Mouse (Mus musculus): ENCODE data around the gene Clec4d. TPM values are rescaled to one million over a fixed set of nuclear protein-coding genes. Genes with fewer than 3 reads are reported as not detected.
"Not testable (repeated sequence)": the region's sequence is repeated elsewhere in the genome, so short reads cannot be mapped to it uniquely, and the experiment has no call there.

Clec4d gene
- polyA plus RNA-seq, 1 experiment from 2014 or later = not detected

DNA sequence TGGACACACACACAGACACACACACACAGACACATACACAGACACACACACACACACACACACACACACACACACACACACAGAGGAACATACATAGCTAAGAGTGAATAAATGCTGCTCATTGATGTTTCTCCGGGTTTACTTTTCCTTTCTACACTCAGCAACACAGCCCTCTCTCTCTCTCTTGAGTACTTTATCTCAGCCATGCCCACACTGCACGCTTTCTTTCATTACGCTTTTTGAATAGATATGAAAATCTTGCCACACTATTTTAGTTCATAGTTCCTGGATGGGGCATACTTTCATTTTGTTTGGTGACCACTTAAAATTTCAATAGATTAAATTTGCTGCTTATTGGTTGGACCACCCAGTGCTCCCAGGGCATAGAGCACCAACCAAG lies 2.3 kb downstream of the Clec4d start:
- H3K9me3 ChIP-seq (replicated peaks) = 0 out of 2 replicates have a peak, but pooled peaks cover 3% of the 10 kb centered on the region
- H3K36me3 ChIP-seq = no peaks in the 10 kb centered on the region
- H3K4me1 ChIP-seq (replicated peaks) = no peaks in the 10 kb centered on the region
- no peak overlapping the region for H3K27ac ChIP-seq (ENCODE audit: poor library complexity, severe bottlenecking)
- no peak for ATAC-seq (ENCODE audit: insufficient number of reproducible peaks, low FRiP score)
- WGBS = 83% methylated on average over 3 of the region's 3 CpGs
- no peak overlapping the region for H3K4me3 ChIP-seq
- no peak overlapping the region for H3K4me2 ChIP-seq
- no peaks in the 10 kb centered on the region for H3K27me3 ChIP-seq (replicated peaks)
- no peak overlapping the region for H3K9ac ChIP-seq

GRCm38 (mm10) chr6:123265809-123266208 lies 3.9 kb downstream of the Clec4d start:
- ATAC-seq (ENCODE audit: insufficient number of reproducible peaks, low FRiP score) = no peak
- Histone ChIP-seq H3K4me2 (no peak overlapping the region), H3K27me3 (replicated peaks) (no peaks in the 10 kb centered on the region), H3K9ac (no peak overlapping the region), H3K27ac (ENCODE audit: poor library complexity, severe bottlenecking) (no peak overlapping the region), H3K36me3 (no peaks in the 10 kb centered on the region), H3K4me1 (replicated peaks) (no peaks in the 10 kb centered on the region), H3K4me3 (no peak overlapping the region), H3K9me3 (replicated peaks) (0 out of 2 replicates have a peak, but pooled peaks cover 2% of the 10 kb centered on the region)
- 77% methylated on average over 4 of the region's 4 CpGs for WGBS

DNA sequence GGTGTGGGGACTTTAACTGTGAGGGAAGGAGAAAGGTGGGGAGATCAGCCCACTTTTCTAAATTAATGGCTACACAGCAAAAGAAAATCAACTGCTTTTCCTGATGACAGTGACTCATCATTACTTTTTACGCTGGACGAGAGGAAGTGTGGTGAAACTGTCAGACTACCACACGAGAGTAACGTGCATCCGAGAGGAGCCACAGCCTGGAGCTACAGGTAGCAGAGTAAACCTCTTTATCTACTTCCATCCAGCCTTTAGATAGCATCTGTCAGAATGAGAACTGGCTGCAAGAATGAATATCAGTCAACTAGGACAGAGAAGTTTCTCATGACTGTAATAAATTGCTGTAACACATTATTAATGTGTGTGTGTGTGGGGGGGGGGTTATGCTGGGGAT lies 5.0 kb downstream of the Clec4d start:
- Histone ChIP-seq H3K9ac (no peak overlapping the region), H3K9me3 (replicated peaks) (0 out of 2 replicates have a peak, but pooled peaks cover 2% of the 10 kb centered on the region), H3K4me3 (no peak overlapping the region), H3K36me3 (no peaks in the 10 kb centered on the region), H3K4me2 (no peak overlapping the region), H3K27ac (ENCODE audit: poor library complexity, severe bottlenecking) (no peak overlapping the region), H3K4me1 (replicated peaks) (no peaks in the 10 kb centered on the region), H3K27me3 (replicated peaks) (no peaks in the 10 kb centered on the region)
- 69% methylated on average over 5 of the region's 5 CpGs for WGBS
- no peak for ATAC-seq (ENCODE audit: insufficient number of reproducible peaks, low FRiP score)

DNA sequence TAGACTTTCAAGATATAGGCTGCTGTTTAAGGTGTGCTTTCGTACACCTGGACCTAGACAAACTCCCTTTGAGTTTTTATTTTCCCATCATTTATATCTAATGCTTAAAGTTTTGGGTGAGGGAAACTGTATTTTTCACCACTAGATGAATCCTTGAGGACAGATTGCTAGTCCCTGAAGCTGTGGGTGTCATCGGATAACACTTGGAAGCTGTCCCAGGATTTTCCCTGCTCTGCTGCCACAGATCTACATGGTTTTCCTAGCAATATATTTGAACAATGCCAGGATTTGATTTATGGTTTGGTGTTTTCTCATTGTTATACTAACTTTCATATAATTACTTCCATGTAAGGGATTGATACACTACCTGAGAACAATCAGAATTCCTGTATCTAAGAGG lies 17.5 kb downstream of the Clec4d start:
- WGBS = 82% methylated on average over 2 of the region's 2 CpGs
- Histone ChIP-seq H3K27me3 (replicated peaks) (no peaks in the 10 kb centered on the region), H3K9me3 (replicated peaks) (0 out of 2 replicates have a peak, but pooled peaks cover 5% of the 10 kb centered on the region), H3K9ac (no peak overlapping the region), H3K36me3 (no peaks in the 10 kb centered on the region), H3K27ac (ENCODE audit: poor library complexity, severe bottlenecking) (no peak overlapping the region), H3K4me2 (no peak overlapping the region), H3K4me1 (replicated peaks) (no peaks in the 10 kb centered on the region), H3K4me3 (no peak overlapping the region)
- no peak for ATAC-seq (ENCODE audit: insufficient number of reproducible peaks, low FRiP score)

DNA sequence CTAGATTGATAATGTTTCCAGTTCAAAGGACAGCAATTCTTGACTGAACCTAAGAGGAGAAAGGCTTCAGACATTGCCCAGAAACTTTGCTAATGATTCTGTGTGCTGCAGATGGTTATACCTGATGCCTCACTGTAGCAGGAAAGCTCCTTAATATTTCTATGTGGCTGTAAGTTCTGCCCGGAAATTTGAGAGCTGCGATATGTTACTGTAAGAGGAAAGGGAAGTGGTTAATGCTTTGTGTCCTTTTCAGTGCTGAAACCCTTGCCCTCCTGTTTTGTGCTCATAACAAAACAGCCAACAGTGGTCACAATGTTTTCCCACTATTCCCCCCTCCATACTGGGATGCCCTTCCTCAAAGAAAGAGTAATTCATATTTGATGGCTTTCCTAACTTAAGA lies 24.4 kb downstream of the Clec4d start:
- H3K27me3 ChIP-seq (replicated peaks) = no peaks in the 10 kb centered on the region
- H3K36me3 ChIP-seq = no peaks in the 10 kb centered on the region
- H3K9ac ChIP-seq = no peak overlapping the region
- WGBS = 82% methylated on average over 2 of the region's 2 CpGs
- no peaks in the 10 kb centered on the region; the same call in 1 of the 2 replicates for H3K9me3 ChIP-seq (replicated peaks)
- no peaks in the 10 kb centered on the region for H3K4me1 ChIP-seq (replicated peaks)
- H3K27ac ChIP-seq (ENCODE audit: poor library complexity, severe bottlenecking) = no peak overlapping the region
- no peak overlapping the region for H3K4me2 ChIP-seq
- no peak overlapping the region for H3K4me3 ChIP-seq
- ATAC-seq (ENCODE audit: insufficient number of reproducible peaks, low FRiP score) = no peak

GRCm38 (mm10) chr6:123288931-123289330 lies 27.0 kb downstream of the Clec4d start:
- H3K9me3 ChIP-seq (replicated peaks) = no peaks in the 10 kb centered on the region; the same call in 1 of the 2 replicates
- H3K9ac ChIP-seq = no peak overlapping the region
- no peaks in the 10 kb centered on the region for H3K36me3 ChIP-seq
- no peak overlapping the region for H3K4me3 ChIP-seq
- WGBS = 63% methylated on average over 10 of the region's 10 CpGs
- H3K4me2 ChIP-seq = no peak overlapping the region
- no peaks in the 10 kb centered on the region for H3K27me3 ChIP-seq (replicated peaks)
- ATAC-seq (ENCODE audit: insufficient number of reproducible peaks, low FRiP score) = no peak
- no peak overlapping the region for H3K27ac ChIP-seq (ENCODE audit: poor library complexity, severe bottlenecking)
- H3K4me1 ChIP-seq (replicated peaks) = no peaks in the 10 kb centered on the region

GRCm38 (mm10) chr6:123289753-123290152 lies 27.8 kb downstream of the Clec4d start, which contains the start of gene Clec4e:
Gene Clec4e (minus strand): TSS chr6:123289870.
- no peak for ATAC-seq (ENCODE audit: insufficient number of reproducible peaks, low FRiP score)
- WGBS = 73% methylated on average over 4 of the region's 4 CpGs

DNA sequence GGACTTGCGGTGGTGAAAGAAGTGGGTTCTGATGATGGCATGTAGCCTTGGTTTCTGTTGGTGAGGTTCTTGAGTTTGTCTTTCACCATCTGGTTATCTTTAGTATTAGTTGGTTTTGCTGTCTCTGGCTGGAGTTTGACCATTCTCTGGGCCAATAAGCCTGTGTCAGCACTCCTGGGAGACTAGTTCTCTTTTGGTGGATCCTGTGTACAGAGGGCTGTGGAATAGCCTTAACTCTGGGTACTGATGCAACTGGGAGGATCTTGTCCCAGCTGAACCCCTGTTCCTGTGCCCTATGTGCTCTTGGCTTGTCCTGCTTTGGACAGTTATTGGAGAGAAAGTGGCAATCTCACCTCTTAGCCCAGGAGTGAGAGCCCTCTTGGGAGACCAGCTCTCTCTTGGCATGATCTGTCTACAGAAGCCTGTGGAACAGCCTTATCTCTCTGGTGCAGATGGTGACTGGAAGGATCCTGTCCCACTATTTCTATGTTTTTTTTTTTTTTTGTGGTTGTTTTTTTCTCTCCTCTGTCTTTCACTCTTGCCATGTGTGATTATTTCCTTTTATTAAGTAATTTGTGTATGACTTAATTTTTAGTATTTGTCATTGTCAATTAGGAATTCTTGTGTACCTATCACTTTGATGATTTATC lies 31.0 kb downstream of the Clec4d start:
- 81% methylated on average over 1 of the region's 1 CpGs for WGBS

More at GRCm38 (mm10) chr6:123289753-123290152, 27.8 kb downstream of the Clec4d start, which contains the start of gene Clec4e:
- H3K9me3 ChIP-seq (replicated peaks) = no peaks in the 10 kb centered on the region; the same call in 1 of the 2 replicates
- no peak within 1 kb of the TSS for H3K4me3 ChIP-seq
- H3K36me3 ChIP-seq = no peaks in the 10 kb centered on the region
- H3K4me2 ChIP-seq = no peak within 1 kb of the TSS
- H3K4me1 ChIP-seq (replicated peaks) = no peaks in the 10 kb centered on the region
- H3K9ac ChIP-seq = no peak within 1 kb of the TSS
- no peak within 1 kb of the TSS for H3K27ac ChIP-seq (ENCODE audit: poor library complexity, severe bottlenecking)
- H3K27me3 ChIP-seq (replicated peaks) = no peaks in the 10 kb centered on the region

DNA sequence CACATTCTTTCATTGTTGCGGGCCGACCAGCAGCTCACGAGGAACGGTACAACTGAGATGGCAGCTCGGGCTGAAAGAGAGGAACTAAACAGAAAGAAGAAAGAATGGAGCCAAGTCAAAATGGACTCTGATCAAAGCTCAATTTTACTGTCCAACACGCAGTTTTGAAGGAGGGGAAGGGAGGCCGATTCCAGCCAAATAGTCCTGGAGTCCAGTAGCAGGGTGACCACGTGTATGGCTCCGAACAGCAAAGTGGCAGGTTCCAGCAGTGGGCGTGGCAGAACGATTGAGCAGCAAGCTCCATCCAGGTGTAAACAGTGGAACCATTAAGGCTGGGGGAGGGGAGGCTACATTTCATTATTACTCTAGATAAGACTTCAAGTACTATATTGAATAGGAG lies 31.6 kb downstream of the Clec4d start:
- H3K36me3 ChIP-seq; H3K9me3 ChIP-seq (replicated peaks); H3K9ac ChIP-seq; H3K4me2 ChIP-seq; ATAC-seq (ENCODE audit: insufficient number of reproducible peaks, low FRiP score); H3K4me1 ChIP-seq (replicated peaks); H3K27me3 ChIP-seq (replicated peaks); H3K4me3 ChIP-seq; H3K27ac ChIP-seq (ENCODE audit: poor library complexity, severe bottlenecking): not testable (repeated sequence)
- 78% methylated on average over 11 of the region's 11 CpGs for WGBS

More for the DNA sequence above, 31.0 kb downstream of the Clec4d start:
- Histone ChIP-seq H3K36me3 (no peaks in the 10 kb centered on the region), H3K9ac (no peak overlapping the region), H3K27me3 (replicated peaks) (no peaks in the 10 kb centered on the region), H3K4me2 (no peak overlapping the region), H3K9me3 (replicated peaks) (no peaks in the 10 kb centered on the region; the same call in 1 of the 2 replicates), H3K4me3 (no peak overlapping the region), H3K27ac (ENCODE audit: poor library complexity, severe bottlenecking) (no peak overlapping the region), H3K4me1 (replicated peaks) (no peaks in the 10 kb centered on the region)
- peak; percentile 92 for ATAC-seq (ENCODE audit: insufficient number of reproducible peaks, low FRiP score)

DNA sequence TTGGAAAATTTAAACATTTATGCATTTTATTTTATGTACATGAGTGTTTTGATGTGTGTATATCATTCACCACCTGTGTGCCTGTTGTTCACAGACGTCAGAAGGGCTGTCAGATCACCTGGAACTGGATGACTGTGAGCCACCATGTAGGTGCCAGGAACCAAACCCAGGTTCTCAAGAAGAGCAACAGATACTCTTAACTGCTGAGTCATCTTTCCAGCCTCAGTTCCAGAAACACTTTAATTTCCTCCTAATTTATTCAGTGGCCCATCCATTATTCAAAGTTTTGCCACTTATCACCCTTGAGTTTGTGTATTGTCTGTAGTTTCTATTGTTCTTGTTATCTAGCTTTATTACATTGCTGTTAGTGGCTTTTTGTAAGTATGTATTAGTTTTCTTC lies 34.8 kb downstream of the Clec4d start:
- no peaks in the 10 kb centered on the region for H3K36me3 ChIP-seq
- no peak overlapping the region for H3K4me3 ChIP-seq
- no peak overlapping the region for H3K4me2 ChIP-seq
- peaks cover 3% of the 10 kb centered on the region for H3K9me3 ChIP-seq (replicated peaks)
- ATAC-seq (ENCODE audit: insufficient number of reproducible peaks, low FRiP score) = no peak
- H3K27me3 ChIP-seq (replicated peaks) = no peaks in the 10 kb centered on the region
- H3K9ac ChIP-seq = no peak overlapping the region
- H3K4me1 ChIP-seq (replicated peaks) = no peaks in the 10 kb centered on the region
- no peak overlapping the region for H3K27ac ChIP-seq (ENCODE audit: poor library complexity, severe bottlenecking)
- WGBS = 55% methylated on average over 1 of the region's 1 CpGs

DNA sequence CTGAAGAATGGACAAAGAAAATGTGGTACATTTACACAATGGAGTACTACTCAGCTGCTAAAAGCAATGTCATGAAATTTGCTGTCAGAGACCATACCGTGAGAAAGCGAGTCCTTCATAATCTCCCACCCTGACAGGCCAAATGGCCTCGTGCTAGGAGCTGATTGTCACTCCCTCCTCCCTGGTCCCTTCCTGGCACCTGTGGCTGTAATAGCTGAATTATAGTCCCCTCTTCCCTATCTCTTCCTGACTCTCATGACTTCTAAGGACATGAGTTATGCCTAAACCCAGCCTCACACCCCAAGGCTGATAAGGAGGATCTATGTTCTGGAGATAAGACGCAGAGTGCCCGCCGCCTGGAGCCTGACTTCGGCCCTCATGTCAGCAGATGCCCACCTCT lies 44.4 kb downstream of the Clec4d start:
- not testable (repeated sequence) for H3K4me3 ChIP-seq; H3K36me3 ChIP-seq; H3K9ac ChIP-seq; ATAC-seq (ENCODE audit: insufficient number of reproducible peaks, low FRiP score); H3K27ac ChIP-seq (ENCODE audit: poor library complexity, severe bottlenecking); H3K27me3 ChIP-seq (replicated peaks); H3K9me3 ChIP-seq (replicated peaks); H3K4me1 ChIP-seq (replicated peaks); H3K4me2 ChIP-seq
- 53% methylated on average over 7 of the region's 7 CpGs for WGBS

DNA sequence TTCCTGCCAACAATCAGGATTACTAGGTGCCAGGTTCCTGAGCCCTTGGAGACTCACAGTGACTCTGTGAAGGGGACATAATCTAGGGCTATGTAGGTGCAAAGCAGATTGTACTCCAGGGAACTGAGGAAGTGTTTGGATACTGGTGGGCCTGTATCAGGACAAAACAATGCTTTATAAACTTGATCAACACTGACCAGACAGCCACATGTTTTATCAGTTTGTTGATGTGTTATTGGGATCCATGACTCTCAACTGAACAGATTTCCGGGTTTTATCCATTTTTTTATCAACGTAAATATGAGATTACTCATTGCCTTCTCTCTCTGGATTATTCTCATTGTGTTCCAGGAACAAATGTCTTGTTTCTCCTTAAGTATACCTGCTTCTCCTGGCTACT lies 46.1 kb downstream of the Clec4d start, which contains the start of gene Vmn2r19:
Gene Vmn2r19, plus strand, starts transcription at position 301 of the 400 bp plus-strand sequence.
- WGBS = 76% methylated on average over 2 of the region's 2 CpGs
- Histone ChIP-seq H3K27me3 (replicated peaks) (no peaks in the 10 kb centered on the region), H3K27ac (ENCODE audit: poor library complexity, severe bottlenecking) (no peak within 1 kb of the TSS), H3K9ac (no peak within 1 kb of the TSS), H3K4me1 (replicated peaks) (no peaks in the 10 kb centered on the region), H3K4me2 (no peak within 1 kb of the TSS), H3K36me3 (no peaks in the 10 kb centered on the region), H3K4me3 (no peak within 1 kb of the TSS), H3K9me3 (replicated peaks) (no peaks in the 10 kb centered on the region)
- ATAC-seq (ENCODE audit: insufficient number of reproducible peaks, low FRiP score) = no peak
